Mouse (Mus musculus) forebrain, embryonic 15.5 days (tissue): ENCODE data around the gene Ethe1. TPM values are rescaled to one million over a fixed set of nuclear protein-coding genes. Genes with fewer than 3 reads are reported as not detected.

Experiments used
- ATAC-seq: fragments of 200-750 bp; cut with Nextera tagmentation; replicated peaks from 2 replicates; pipeline ENCODE4 v1.8.0; 2017; ENCODE audit warnings: mild to moderate bottlenecking, moderate TSS enrichment, moderate library complexity
- H3K27ac ChIP-seq: fragments of 300-500 bp; sonication (generic); replicated peaks from 2 replicates; pipeline ENCODE4 v1.5.1; 2015; ENCODE audit warnings: mild to moderate bottlenecking, inconsistent platforms
- H3K27me3 ChIP-seq: fragments of 300-500 bp; sonication (generic); 2 replicates; pipeline ENCODE4 v1.6.1; 2015; ENCODE audit warnings: inconsistent platforms
- H3K36me3 ChIP-seq: fragments of 300-500 bp; sonication (generic); 2 replicates; pipeline ENCODE4 v1.6.1; 2015; ENCODE audit warnings: mild to moderate bottlenecking, inconsistent platforms
- H3K4me1 ChIP-seq: fragments of 300-500 bp; sonication (generic); 2 replicates; pipeline ENCODE4 v1.6.1; 2015; ENCODE audit warnings: inconsistent platforms
- H3K4me2 ChIP-seq: fragments of 300-500 bp; sonication (generic); replicated peaks from 2 replicates; pipeline ENCODE4 v1.6.1; 2015; ENCODE audit warnings: mild to moderate bottlenecking, inconsistent platforms
- H3K4me3 ChIP-seq: fragments of 300-500 bp; sonication (generic); 2 replicates; pipeline ENCODE4 v1.5.1; 2015; ENCODE audit warnings: mild to moderate bottlenecking, inconsistent platforms
- H3K9ac ChIP-seq: fragments of 300-500 bp; sonication (generic); replicated peaks from 2 replicates; pipeline ENCODE4 v1.6.1; 2015; ENCODE audit warnings: mild to moderate bottlenecking, inconsistent platforms
- H3K9me3 ChIP-seq: fragments of 300-500 bp; sonication (generic); 2 replicates; pipeline ENCODE4 v1.6.1; 2016; ENCODE audit warnings: inconsistent platforms
- WGBS: fragments of 180-500 bp; shearing (Covaris S2); methylation state at CpG from one replicate; pipeline ENCODE4 v1.1.7; 2015; ENCODE audit warnings: mixed read lengths; 5-methylcytosine and 5-hydroxymethylcytosine counted together
- polyA plus RNA-seq: library from polyadenylated mRNA; unstranded; fragments of >200 nt; fragmentation: Nextera tagmentation; extraction: Ambion mirVana; gene quantifications from 2 replicates; pipeline ENCODE4 v1.2.1, GENCODE M21; 2015

The Ethe1 gene
- polyA plus RNA-seq, 1 experiment from 2014 or later, result 17.4 TPM

GRCm38 (mm10) chr7:24642491-24642890, 55.1 kb downstream of the Ethe1 start:
- Histone ChIP-seq H3K27me3 (peaks cover 29% of the 10 kb centered on the region), H3K36me3 (no peaks in the 10 kb centered on the region), H3K9ac (no peak overlapping the region), H3K27ac (no peak overlapping the region), H3K9me3 (no peaks in the 10 kb centered on the region), H3K4me3 (no peak overlapping the region), H3K4me1 (peaks cover 12% of the 10 kb centered on the region), H3K4me2 (no peak overlapping the region)
- ATAC-seq, result no peak
- 11% methylated on average over 9 of the region's 9 CpGs for WGBS

GRCm38 (mm10) chr7:24644492-24644891, 57.1 kb downstream of the Ethe1 start:
- WGBS, result 91% methylated on average over 6 of the region's 6 CpGs
- no peaks in the 10 kb centered on the region for H3K4me1 ChIP-seq

GRCm38 (mm10) chr7:24644996-24645395, 57.7 kb downstream of the Ethe1 start:
- Histone ChIP-seq H3K9ac (no peak overlapping the region), H3K4me2 (no peak overlapping the region), H3K36me3 (no peaks in the 10 kb centered on the region), H3K4me3 (no peak overlapping the region), H3K4me1 (no peaks in the 10 kb centered on the region), H3K27me3 (peaks cover 11% of the 10 kb centered on the region; the same call in 1 of the 2 replicates), H3K27ac (no peak overlapping the region), H3K9me3 (no peaks in the 10 kb centered on the region)
- 77% methylated on average over 7 of the region's 7 CpGs for WGBS
- no peak for ATAC-seq

More at GRCm38 (mm10) chr7:24644492-24644891, 57.1 kb downstream of the Ethe1 start:
- H3K4me2 ChIP-seq, result no peak overlapping the region
- no peak overlapping the region for H3K27ac ChIP-seq
- H3K36me3 ChIP-seq, result no peaks in the 10 kb centered on the region
- no peaks in the 10 kb centered on the region for H3K9me3 ChIP-seq
- peaks cover 13% of the 10 kb centered on the region; the same call in 1 of the 2 replicates for H3K27me3 ChIP-seq
- H3K9ac ChIP-seq, result no peak overlapping the region
- no peak for ATAC-seq
- no peak overlapping the region for H3K4me3 ChIP-seq

- Histone ChIP-seq H3K9me3 (no peaks in the 10 kb centered on the region), H3K27ac (no peak overlapping the region), H3K4me3 (no peak overlapping the region), H3K36me3 (no peaks in the 10 kb centered on the region), H3K4me1 (no peaks in the 10 kb centered on the region), H3K9ac (no peak overlapping the region), H3K4me2 (no peak overlapping the region), H3K27me3 (0 out of 2 replicates have a peak, but pooled peaks cover under 1% of the 10 kb centered on the region)
- WGBS, result 85% methylated on average over 7 of the region's 7 CpGs
- no peak for ATAC-seq
Observed at GRCm38 (mm10) chr7:24646486-24646885, 59.1 kb downstream of the Ethe1 start.

GRCm38 (mm10) chr7:24653681-24654080, 66.3 kb downstream of the Ethe1 start:
- H3K9ac ChIP-seq, result no peak overlapping the region
- H3K4me1 ChIP-seq, result no peaks in the 10 kb centered on the region
- no peak overlapping the region for H3K27ac ChIP-seq
- H3K36me3 ChIP-seq, result no peaks in the 10 kb centered on the region
- no peak overlapping the region for H3K4me3 ChIP-seq
- ATAC-seq, result no peak
- no peak overlapping the region for H3K4me2 ChIP-seq
- 31% methylated on average over 7 of the region's 7 CpGs for WGBS
- H3K27me3 ChIP-seq, result no peaks in the 10 kb centered on the region
- no peaks in the 10 kb centered on the region for H3K9me3 ChIP-seq

Other genes starting within 250 kb of the Ethe1 start
- gene Lypd5, start 238.3 kb upstream of the Ethe1 start, polyA plus RNA-seq, result not detected in 2 replicates
- gene Kcnn4, start 217.3 kb upstream of the Ethe1 start, polyA plus RNA-seq, result 0.56 and 0.63 TPM in 2 replicates
- 33.4 and 36.6 TPM in 2 replicates for gene Smg9, start 187.9 kb upstream of the Ethe1 start, polyA plus RNA-seq
- gene Irgc1, start 135.2 kb upstream of the Ethe1 start, polyA plus RNA-seq, result not detected in 2 replicates
- gene Plaur, start 125.1 kb upstream of the Ethe1 start, polyA plus RNA-seq, result 1.3 and 1.6 TPM in 2 replicates
- gene Cadm4, start 105.5 kb upstream of the Ethe1 start, polyA plus RNA-seq, result 70.1 and 76.4 TPM in 2 replicates
- 296 and 306 TPM in 2 replicates for gene Zfp428, start 80.5 kb upstream of the Ethe1 start, polyA plus RNA-seq
- gene AC161166.1, start 75.1 kb upstream of the Ethe1 start, polyA plus RNA-seq, result 1.5 and 1.7 TPM in 2 replicates
- 29.3 and 29.5 TPM in 2 replicates for gene Irgq, start 56.9 kb upstream of the Ethe1 start, polyA plus RNA-seq
- gene Pinlyp, start 41.4 kb upstream of the Ethe1 start, polyA plus RNA-seq, result 0.52 TPM in 1 of 2 replicates, not detected in the other
- 69.8 and 79.5 TPM in 2 replicates for gene Xrcc1, start 41.3 kb upstream of the Ethe1 start, polyA plus RNA-seq
- gene Zfp575, start 98 bp downstream of the Ethe1 start, polyA plus RNA-seq, result 11.6 and 11.7 TPM in 2 replicates
- gene Phldb3, start 23.2 kb downstream of the Ethe1 start, polyA plus RNA-seq, result not detected in 2 replicates
- gene Lypd3, start 49.0 kb downstream of the Ethe1 start, polyA plus RNA-seq, result 0.18 and 0.23 TPM in 2 replicates
- not detected in 2 replicates for gene Tex101, start 89.1 kb downstream of the Ethe1 start, polyA plus RNA-seq
- not detected in 2 replicates for gene BC049730, start 121.7 kb downstream of the Ethe1 start, polyA plus RNA-seq
- gene Gm4763, start 139.4 kb downstream of the Ethe1 start, polyA plus RNA-seq, result not detected in 2 replicates
- gene Cd177, start 172.8 kb downstream of the Ethe1 start, polyA plus RNA-seq, result 0.31 TPM in 1 of 2 replicates, not detected in the other
- not detected in 2 replicates for gene Ceacam10, start 189.7 kb downstream of the Ethe1 start, polyA plus RNA-seq